Mouse (Mus musculus) stomach, postnatal 0 days (tissue): ENCODE data around the gene Zfp385b.

Experiments used
- CTCF ChIP-seq: IDR thresholded peaks from 2 replicates; pipeline ENCODE4 v1.5.1; 2016; ENCODE audit warnings: antibody characterized with exemption, low read depth, mild to moderate bottlenecking, moderate library complexity
- EP300 ChIP-seq: optimal IDR thresholded peaks from 2 replicates; pipeline ENCODE3; 2016; ENCODE audit warnings: antibody characterized with exemption

GRCm38 (mm10) chr2:77476444-77476843 lies 343.0 kb downstream of the Zfp385b start:
- no peak for TF ChIP-seq CTCF
- no peak for TF ChIP-seq EP300
